Mouse (Mus musculus): ENCODE data around the gene Pold1. TPM values are rescaled to one million over a fixed set of nuclear protein-coding genes. Genes with fewer than 3 reads are reported as not detected.

Pold1 gene
- polyA plus RNA-seq, 1 experiment from 2014 or later = 13.5 TPM

- DNase-seq (ENCODE audit: low spot score) = no peak
- Histone ChIP-seq H3K4me3 (ENCODE audit: low read depth, low read length) (no peak overlapping the region), H3K36me3 (ENCODE audit: insufficient read depth, low read length) (no peaks in the 10 kb centered on the region), H3K27me3 (replicated peaks; ENCODE audit: insufficient read depth, low read length) (no peaks in the 10 kb centered on the region), H3K27ac (ENCODE audit: low read length) (no peak overlapping the region), H3K9ac (replicated peaks; ENCODE audit: low read depth) (no peak overlapping the region), H3K9me3 (ENCODE audit: low read length) (no peaks in the 10 kb centered on the region), H3K4me2 (replicated peaks; ENCODE audit: low read depth, low read length) (no peak overlapping the region), H3K4me1 (ENCODE audit: insufficient read depth, low read depth, low read length) (no peaks in the 10 kb centered on the region)
- TF ChIP-seq EP300 (IDR thresholded peaks at IDR 0.05) = no peak
- no peak for TF ChIP-seq CTCF (IDR thresholded peaks at IDR 0.05)
- no peak for ATAC-seq
- 83% methylated on average over 12 of the region's 12 CpGs for WGBS
These were observed 15.0 kb downstream of the Pold1 start for GRCm38 (mm10) chr7:44533746-44534045.

- Histone ChIP-seq H3K9me3 (ENCODE audit: low read length) (no peaks in the 10 kb centered on the region), H3K36me3 (ENCODE audit: insufficient read depth, low read length) (no peaks in the 10 kb centered on the region), H3K27ac (ENCODE audit: low read length) (no peak overlapping the region), H3K27me3 (replicated peaks; ENCODE audit: insufficient read depth, low read length) (no peaks in the 10 kb centered on the region), H3K4me2 (replicated peaks; ENCODE audit: low read depth, low read length) (no peak overlapping the region), H3K4me3 (ENCODE audit: low read depth, low read length) (no peak overlapping the region), H3K9ac (replicated peaks; ENCODE audit: low read depth) (no peak overlapping the region), H3K4me1 (ENCODE audit: insufficient read depth, low read depth, low read length) (no peaks in the 10 kb centered on the region)
- TF ChIP-seq EP300 (IDR thresholded peaks at IDR 0.05) (no peak), CTCF (IDR thresholded peaks at IDR 0.05) (no peak)
- DNase-seq (ENCODE audit: low spot score) (no peak), ATAC-seq (no peak)
- WGBS = 83% methylated on average over 29 of the region's 29 CpGs
These were observed 15.5 kb downstream of the Pold1 start for GRCm38 (mm10) chr7:44532918-44533745.

- TF ChIP-seq CTCF (IDR thresholded peaks at IDR 0.05) = no peak
- no peak for TF ChIP-seq EP300 (IDR thresholded peaks at IDR 0.05)
- 82% methylated on average over 4 of the region's 4 CpGs for WGBS
- no peaks in the 10 kb centered on the region for H3K9me3 ChIP-seq (ENCODE audit: low read length)
- DNase-seq (ENCODE audit: low spot score) (no peak), ATAC-seq (no peak)
- H3K4me1 ChIP-seq (ENCODE audit: insufficient read depth, low read depth, low read length) = no peaks in the 10 kb centered on the region
- no peak within 1 kb of the TSS for H3K4me2 ChIP-seq (replicated peaks; ENCODE audit: low read depth, low read length)
- H3K27me3 ChIP-seq (replicated peaks; ENCODE audit: insufficient read depth, low read length) = no peaks in the 10 kb centered on the region
- no peak within 1 kb of the TSS for H3K4me3 ChIP-seq (ENCODE audit: low read depth, low read length)
- H3K9ac ChIP-seq (replicated peaks; ENCODE audit: low read depth) = no peak within 1 kb of the TSS
- no peak within 1 kb of the TSS for H3K27ac ChIP-seq (ENCODE audit: low read length)
- no peaks in the 10 kb centered on the region for H3K36me3 ChIP-seq (ENCODE audit: insufficient read depth, low read length)
These were observed 16.5 kb downstream of the Pold1 start, which contains the start of gene Spib for GRCm38 (mm10) chr7:44531946-44532732. TSS of gene Spib (minus strand) at chr7:44532071.

- 26% methylated on average over 5 of the region's 5 CpGs for WGBS
- no peak overlapping the region for H3K4me3 ChIP-seq (ENCODE audit: low read depth, low read length)
These were observed 17.4 kb downstream of the Pold1 start for GRCm38 (mm10) chr7:44531207-44531606.

GRCm38 (mm10) chr7:44530507-44530906, 18.1 kb downstream of the Pold1 start:
- no peak overlapping the region for H3K4me3 ChIP-seq (ENCODE audit: low read depth, low read length)
- ATAC-seq (no peak), DNase-seq (ENCODE audit: low spot score) (no peak)
- no peaks in the 10 kb centered on the region for H3K36me3 ChIP-seq (ENCODE audit: insufficient read depth, low read length)
- TF ChIP-seq EP300 (IDR thresholded peaks at IDR 0.05) = no peak
- TF ChIP-seq CTCF (IDR thresholded peaks at IDR 0.05) = no peak
- no peaks in the 10 kb centered on the region for H3K4me1 ChIP-seq (ENCODE audit: insufficient read depth, low read depth, low read length)
- no peak overlapping the region for H3K27ac ChIP-seq (ENCODE audit: low read length)
- no peaks in the 10 kb centered on the region for H3K9me3 ChIP-seq (ENCODE audit: low read length)
- no peaks in the 10 kb centered on the region for H3K27me3 ChIP-seq (replicated peaks; ENCODE audit: insufficient read depth, low read length)
- WGBS = 75% methylated on average over 3 of the region's 3 CpGs
- H3K9ac ChIP-seq (replicated peaks; ENCODE audit: low read depth) = no peak overlapping the region
- no peak overlapping the region for H3K4me2 ChIP-seq (replicated peaks; ENCODE audit: low read depth, low read length)

More at GRCm38 (mm10) chr7:44531207-44531606, 17.4 kb downstream of the Pold1 start:
- Histone ChIP-seq H3K9ac (replicated peaks; ENCODE audit: low read depth) (no peak overlapping the region), H3K4me2 (replicated peaks; ENCODE audit: low read depth, low read length) (no peak overlapping the region), H3K4me1 (ENCODE audit: insufficient read depth, low read depth, low read length) (no peaks in the 10 kb centered on the region), H3K36me3 (ENCODE audit: insufficient read depth, low read length) (no peaks in the 10 kb centered on the region), H3K27ac (ENCODE audit: low read length) (no peak overlapping the region), H3K27me3 (replicated peaks; ENCODE audit: insufficient read depth, low read length) (no peaks in the 10 kb centered on the region), H3K9me3 (ENCODE audit: low read length) (no peaks in the 10 kb centered on the region)
- ATAC-seq = no peak
- TF ChIP-seq EP300 (IDR thresholded peaks at IDR 0.05) (no peak), CTCF (IDR thresholded peaks at IDR 0.05) (no peak)
- DNase-seq (ENCODE audit: low spot score) = no peak

GRCm38 (mm10) chr7:44529518-44529917, 19.1 kb downstream of the Pold1 start:
- H3K27ac ChIP-seq (ENCODE audit: low read length) = no peak overlapping the region
- H3K9ac ChIP-seq (replicated peaks; ENCODE audit: low read depth) = no peak overlapping the region
- TF ChIP-seq CTCF (IDR thresholded peaks at IDR 0.05) = no peak
- TF ChIP-seq EP300 (IDR thresholded peaks at IDR 0.05) = no peak
- DNase-seq (ENCODE audit: low spot score) (no peak), ATAC-seq (no peak)
- H3K4me2 ChIP-seq (replicated peaks; ENCODE audit: low read depth, low read length) = no peak overlapping the region
- H3K36me3 ChIP-seq (ENCODE audit: insufficient read depth, low read length) = no peaks in the 10 kb centered on the region
- WGBS = 64% methylated on average over 5 of the region's 5 CpGs
- no peak overlapping the region for H3K4me3 ChIP-seq (ENCODE audit: low read depth, low read length)
- H3K9me3 ChIP-seq (ENCODE audit: low read length) = no peaks in the 10 kb centered on the region
- H3K4me1 ChIP-seq (ENCODE audit: insufficient read depth, low read depth, low read length) = no peaks in the 10 kb centered on the region
- H3K27me3 ChIP-seq (replicated peaks; ENCODE audit: insufficient read depth, low read length) = 0 out of 2 replicates have a peak, but pooled peaks cover 3% of the 10 kb centered on the region

All from lung, postnatal 0 days (tissue).